Mouse (Mus musculus) thymus, postnatal 36 days (tissue): ENCODE measurements around the gene Hoxb1.

Experiments
- DNase-seq, 2 experiments: peaks; one replicate each; pipeline ENCODE4 v3.0.0; 2022; ENCODE audit warnings: mixed read lengths in 2 of 2

Gene Hoxb1

GRCm38 (mm10) chr11:96365441-96366091 is at the start of gene Hoxb1:
Hoxb1 (plus strand) TSS chr11:96365752.
- no peak for DNase-seq

- no peak for DNase-seq
Measured at GRCm38 (mm10) chr11:96316696-96317607, 48.6 kb upstream of the Hoxb1 start.

- no peak for DNase-seq
Measured at GRCm38 (mm10) chr11:96317608-96318367, 47.8 kb upstream of the Hoxb1 start, which contains the start of gene Hoxb4. Hoxb4 (plus strand) TSS chr11:96318267.

GRCm38 (mm10) chr11:96318368-96319070 is 47.0 kb upstream of the Hoxb1 start:
- peak; percentile 48 to 58 for DNase-seq

GRCm38 (mm10) chr11:96319071-96319902 is 46.3 kb upstream of the Hoxb1 start:
- DNase-seq: no peak

- DNase-seq: no peak
Measured at GRCm38 (mm10) chr11:96319910-96320309, 45.6 kb upstream of the Hoxb1 start.

- no peak for DNase-seq
Measured at GRCm38 (mm10) chr11:96320688-96321087, 44.9 kb upstream of the Hoxb1 start.

- no peak for DNase-seq
Measured at GRCm38 (mm10) chr11:96321846-96322245, 43.7 kb upstream of the Hoxb1 start.

- DNase-seq: no peak
Measured at GRCm38 (mm10) chr11:96322738-96323137, 42.8 kb upstream of the Hoxb1 start.

GRCm38 (mm10) chr11:96323154-96323553 is 42.4 kb upstream of the Hoxb1 start, which contains the start of gene Hoxb3:
Hoxb3 (plus strand) TSS chr11:96323326.
- DNase-seq: no peak

- no peak for DNase-seq
Measured at GRCm38 (mm10) chr11:96324125-96324524, 41.4 kb upstream of the Hoxb1 start.

- no peak for DNase-seq
Measured at GRCm38 (mm10) chr11:96324965-96325364, 40.6 kb upstream of the Hoxb1 start.

- no peak for DNase-seq
Measured at GRCm38 (mm10) chr11:96325747-96326212, 39.8 kb upstream of the Hoxb1 start.

GRCm38 (mm10) chr11:96326705-96327104 is 38.8 kb upstream of the Hoxb1 start:
- no peak for DNase-seq

- DNase-seq: no peak
Measured at GRCm38 (mm10) chr11:96327122-96327521, 38.4 kb upstream of the Hoxb1 start.

GRCm38 (mm10) chr11:96327750-96328149 is 37.8 kb upstream of the Hoxb1 start:
- no peak for DNase-seq

- no peak for DNase-seq
Measured at GRCm38 (mm10) chr11:96328605-96329004, 36.9 kb upstream of the Hoxb1 start.

- DNase-seq: no peak
Measured at GRCm38 (mm10) chr11:96332105-96332504, 33.4 kb upstream of the Hoxb1 start.

GRCm38 (mm10) chr11:96332618-96333032 is 32.9 kb upstream of the Hoxb1 start:
- DNase-seq: no peak

GRCm38 (mm10) chr11:96333241-96334001 is 32.1 kb upstream of the Hoxb1 start:
- DNase-seq: no peak

GRCm38 (mm10) chr11:96334002-96334364 is 31.6 kb upstream of the Hoxb1 start:
- DNase-seq: no peak
